Mouse (Mus musculus) retina, postnatal 7 days (tissue): ENCODE results near the gene Pld5.

Experiments
- DNase-seq: peaks from one replicate; pipeline ENCODE4 v3.0.0-alpha.2; 2012; ENCODE audit warnings: low read depth, low spot score

Pld5 gene

GRCm38 (mm10) chr1:176274667-176275610 is at the start of gene Pld5:
Gene Pld5 (minus strand): TSS chr1:176275312.
- DNase-seq, result peak; percentile 3

DNA sequence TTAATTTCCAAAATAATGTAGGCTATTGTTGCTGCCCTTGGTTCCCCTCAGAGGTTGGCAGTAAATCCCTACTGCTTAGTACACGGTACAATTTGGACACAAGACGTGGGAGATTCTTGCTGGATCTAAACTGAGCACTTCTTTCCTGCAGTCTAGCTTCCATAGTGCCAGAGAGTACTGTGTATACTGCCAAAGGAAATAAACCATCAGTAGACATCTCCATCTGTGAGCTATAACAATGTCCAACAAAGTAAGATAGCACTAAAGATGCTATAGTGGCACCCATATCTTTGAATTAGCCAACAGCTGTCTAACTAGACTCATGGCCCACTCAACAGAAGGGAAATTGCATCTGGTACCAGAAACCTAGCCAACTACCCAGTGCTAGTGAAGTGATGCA is 40.0 kb upstream of the Pld5 start:
- no peak for DNase-seq

DNA sequence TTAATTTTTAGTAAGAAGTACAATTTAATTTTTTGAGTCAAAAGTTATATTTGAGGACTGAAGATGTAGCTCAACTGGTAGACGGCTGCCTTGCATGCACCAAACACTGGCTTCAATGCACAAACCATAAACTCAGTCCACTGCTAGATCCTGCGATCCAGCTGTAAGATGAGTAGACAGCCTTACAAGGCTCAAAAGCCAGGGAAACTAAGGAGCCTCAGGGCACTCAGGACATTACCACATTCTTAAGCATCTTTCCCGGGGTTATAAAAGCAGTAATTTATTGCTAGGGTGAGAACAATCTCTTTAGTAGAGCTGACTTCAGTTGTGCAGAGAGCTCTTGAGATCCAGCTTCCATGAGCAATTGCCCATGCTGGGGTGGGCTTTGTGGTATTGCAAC is 35.1 kb upstream of the Pld5 start:
- no peak for DNase-seq

GRCm38 (mm10) chr1:176289396-176289795 is 14.3 kb upstream of the Pld5 start:
- DNase-seq, result no peak

DNA sequence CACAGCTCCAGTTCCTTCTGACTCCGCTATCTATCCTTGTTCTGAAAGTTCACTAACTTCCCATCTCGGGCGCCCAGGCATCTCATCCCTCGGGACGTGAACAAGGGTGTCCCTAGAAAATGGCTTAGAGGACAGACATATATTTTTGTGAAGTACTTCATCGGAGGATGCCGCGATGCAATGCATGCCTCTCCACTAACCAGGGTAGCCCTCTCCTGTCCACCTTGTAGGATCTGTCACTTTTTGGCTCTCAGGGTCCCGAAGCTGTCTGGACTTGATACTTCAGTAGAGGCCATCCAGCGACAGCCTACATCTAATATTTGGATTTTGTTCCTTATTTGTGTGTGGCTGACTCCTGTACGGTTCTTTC is 484 bp upstream of the Pld5 start:
- no peak for DNase-seq

DNA sequence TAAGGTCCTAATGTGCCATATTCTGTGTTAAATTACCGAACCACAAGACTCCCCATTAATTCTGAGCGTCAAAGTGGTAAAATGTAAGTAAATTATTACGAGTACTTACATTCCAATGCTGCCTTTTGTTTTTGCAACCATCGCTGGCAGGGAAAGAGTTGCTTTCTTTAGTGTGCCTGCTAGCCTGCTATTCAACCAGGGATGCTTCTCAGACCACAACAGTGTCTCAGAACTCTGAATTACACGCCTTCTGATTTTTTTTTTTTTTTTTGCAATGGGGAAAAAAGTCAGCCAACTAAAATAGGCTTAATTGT is 26.4 kb downstream of the Pld5 start:
- DNase-seq, result no peak

GRCm38 (mm10) chr1:176247885-176248716 is 27.0 kb downstream of the Pld5 start:
- no peak for DNase-seq

DNA sequence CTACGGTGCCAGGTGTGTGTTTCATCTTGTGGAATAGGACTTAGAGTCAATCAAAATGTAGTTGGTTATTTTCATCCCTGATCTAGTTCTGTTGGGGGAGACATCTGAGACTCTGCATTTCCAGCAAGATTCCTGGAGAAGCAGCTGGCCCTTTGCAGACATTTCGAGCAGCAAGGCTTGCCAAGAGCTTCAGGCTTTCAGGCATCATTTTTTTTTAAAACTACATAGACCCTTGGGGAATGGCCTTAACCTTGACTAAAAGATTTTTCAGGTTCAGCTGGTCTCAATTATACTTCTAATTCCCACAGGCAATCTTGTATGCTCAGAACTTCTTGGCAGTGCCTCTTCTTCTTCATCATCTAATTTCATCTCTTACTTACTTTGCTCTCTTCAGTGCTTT is 35.9 kb downstream of the Pld5 start:
- no peak for DNase-seq

- no peak for DNase-seq
These were observed 51.3 kb downstream of the Pld5 start for GRCm38 (mm10) chr1:176223794-176224193.

- DNase-seq, result peak; percentile 35
These were observed 51.9 kb downstream of the Pld5 start for GRCm38 (mm10) chr1:176223196-176223595.

GRCm38 (mm10) chr1:176218217-176218616 is 56.9 kb downstream of the Pld5 start:
- DNase-seq, result no peak

DNA sequence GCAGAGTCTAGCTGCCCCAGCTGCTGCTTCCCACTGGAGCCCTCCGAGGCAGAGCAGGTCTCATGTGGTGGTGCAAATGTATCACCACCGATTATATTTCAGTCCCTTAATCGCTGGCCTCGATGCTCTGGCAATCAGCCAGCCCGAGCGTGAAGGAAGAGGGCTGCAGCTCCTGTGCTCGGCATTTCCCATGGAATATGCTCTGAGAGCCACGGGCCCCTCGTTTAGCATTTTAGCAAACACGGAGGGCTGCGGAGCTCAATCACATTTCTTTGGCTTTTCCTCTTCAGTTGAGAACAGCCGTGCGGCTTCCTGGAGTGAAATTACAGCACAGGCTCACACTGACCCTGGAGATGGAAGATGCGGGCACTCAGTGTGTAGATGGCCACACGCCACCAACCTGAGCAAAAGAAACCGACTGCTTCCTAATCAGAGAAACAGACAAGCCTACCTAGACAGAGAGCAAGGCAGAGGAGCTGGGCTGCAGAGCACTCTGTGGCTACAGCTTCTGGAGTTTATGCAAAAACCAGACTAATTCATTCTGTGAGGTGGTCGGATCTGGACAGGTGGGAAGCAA is 61.4 kb downstream of the Pld5 start:
- DNase-seq, result peak; percentile 23

GRCm38 (mm10) chr1:176212922-176213644 is 62.0 kb downstream of the Pld5 start:
- no peak for DNase-seq

GRCm38 (mm10) chr1:176210803-176211202 is 64.3 kb downstream of the Pld5 start:
- no peak for DNase-seq

- no peak for DNase-seq
These were observed 67.1 kb downstream of the Pld5 start for GRCm38 (mm10) chr1:176208014-176208413.

GRCm38 (mm10) chr1:176202360-176202759 is 72.8 kb downstream of the Pld5 start:
- DNase-seq, result no peak

- DNase-seq, result no peak
These were observed 77.9 kb downstream of the Pld5 start for GRCm38 (mm10) chr1:176197036-176197766.

DNA sequence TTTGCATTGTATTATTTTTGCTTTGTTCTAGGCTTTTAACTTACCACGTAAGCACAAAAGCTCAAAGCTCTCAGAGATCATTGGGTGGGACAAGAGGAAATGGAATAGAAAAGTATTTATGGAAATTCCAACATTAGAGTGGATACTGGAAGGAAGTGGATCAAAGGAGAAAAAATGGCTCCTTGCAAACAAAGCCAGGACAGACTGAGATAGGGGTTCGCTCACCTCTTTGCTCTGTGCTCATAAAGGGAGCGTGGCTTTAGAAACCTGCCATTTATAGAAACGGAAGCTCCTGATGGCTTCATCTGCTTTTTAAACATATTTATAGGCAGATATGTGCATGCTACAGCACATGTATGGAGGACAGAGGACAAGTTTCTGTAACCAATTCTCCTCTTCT is 78.8 kb downstream of the Pld5 start:
- DNase-seq, result no peak

DNA sequence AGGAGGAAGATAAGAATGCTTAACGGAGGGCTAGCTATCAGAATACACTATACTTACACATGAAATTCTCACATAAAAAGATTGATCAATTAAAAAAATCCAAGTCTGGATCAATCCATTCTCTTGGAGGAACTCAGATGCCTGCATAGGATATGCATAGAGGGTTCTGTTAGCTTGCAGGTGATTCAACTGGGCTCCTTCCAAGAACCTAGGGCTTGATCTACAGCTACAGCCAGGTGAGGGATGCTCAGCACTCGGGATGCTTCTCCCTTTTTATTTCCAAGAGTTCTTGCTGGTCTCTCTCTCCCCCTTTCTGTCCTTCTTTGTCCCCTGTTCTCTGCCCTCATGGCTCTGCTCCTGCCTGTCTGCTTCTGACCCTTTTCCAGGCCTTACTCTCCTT is 80.4 kb downstream of the Pld5 start:
- DNase-seq, result no peak

DNA sequence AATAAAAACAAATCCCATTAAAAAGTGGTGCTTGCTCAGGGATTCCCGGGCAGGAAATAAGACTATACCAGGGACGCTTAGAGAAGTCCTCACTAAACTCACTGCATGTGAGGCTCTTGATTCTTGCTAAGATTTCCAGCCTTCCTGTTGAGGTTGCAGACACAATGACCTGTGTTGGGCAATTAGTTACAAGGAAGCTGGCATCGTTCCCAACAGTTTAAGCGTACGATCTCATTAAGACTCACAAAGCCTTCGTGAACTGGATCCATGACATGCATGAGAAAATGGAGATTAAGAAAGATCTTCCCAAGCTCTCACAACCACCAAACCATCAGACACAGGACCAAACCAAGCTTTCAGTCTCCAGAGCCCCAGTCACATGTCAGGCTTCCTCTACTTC is 91.1 kb downstream of the Pld5 start:
- DNase-seq, result peak; percentile 17

GRCm38 (mm10) chr1:176174971-176175370 is 100.1 kb downstream of the Pld5 start:
- no peak for DNase-seq
